Mouse (Mus musculus): ENCODE measurements around the gene Tsx. TPM values are rescaled to one million over a fixed set of nuclear protein-coding genes. Genes with fewer than 3 reads are reported as not detected.
A peak's percentile ranks its signal among the peaks of the same experiment; 100 is the strongest.
"Not testable (repeated sequence)": the region's sequence is repeated elsewhere in the genome, so short reads cannot be mapped to it uniquely, and the experiment has no call there.

Tsx gene
- polyA plus RNA-seq, 1 experiment from 2014 or later = not detected

DNA sequence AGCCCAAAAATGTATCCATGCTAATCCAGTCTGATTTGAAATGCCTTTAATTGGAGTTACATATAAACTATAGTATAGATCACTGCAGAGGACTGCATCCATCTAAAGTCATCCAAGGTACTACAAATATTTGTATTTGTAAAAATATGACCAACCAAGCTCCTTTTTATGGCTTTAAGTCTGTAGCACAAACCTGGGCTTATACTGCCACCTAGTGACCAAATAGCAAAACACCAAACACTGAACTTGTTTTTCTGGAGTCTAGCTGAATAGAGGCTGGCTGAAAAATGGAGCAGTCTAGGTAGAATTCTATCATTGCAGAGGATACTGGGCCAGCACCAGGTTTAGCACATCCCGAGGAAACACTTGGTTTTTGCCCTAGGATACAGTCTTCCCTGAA lies 26.5 kb downstream of the Tsx start:
- Histone ChIP-seq H3K36me3 (no peaks in the 10 kb centered on the region), H3K4me1 (replicated peaks) (no peaks in the 10 kb centered on the region), H3K9me3 (no peaks in the 10 kb centered on the region), H3K27me3 (ENCODE audit: insufficient read depth, poor library complexity, severe bottlenecking) (peaks cover 74% of the 10 kb centered on the region), H3K4me3 (no peak overlapping the region), H3K27ac (no peak overlapping the region)
- 4% methylated on average over 1 of the region's 1 CpGs for WGBS
- no peak for DNase-seq (ENCODE audit: low spot score)

DNA sequence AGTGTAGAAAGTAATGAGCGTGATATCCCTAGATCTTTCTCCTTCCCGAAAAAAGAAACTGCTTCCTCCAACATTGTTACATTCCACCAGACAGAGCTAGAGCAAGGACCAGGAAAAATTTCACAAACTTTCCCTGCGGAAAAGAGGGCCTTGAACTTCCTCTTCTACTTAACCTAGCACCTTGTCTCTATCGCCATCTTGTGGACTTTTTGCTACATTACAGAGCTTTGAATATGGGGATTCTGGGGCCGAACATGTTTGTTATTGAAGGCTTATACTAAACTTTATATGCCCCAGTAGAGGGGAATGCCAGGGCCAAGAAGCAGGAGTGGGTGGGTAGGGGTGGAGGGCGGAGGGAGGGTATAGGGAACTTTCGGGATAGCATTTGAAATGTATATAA lies 29.5 kb downstream of the Tsx start:
- 37% methylated on average over 7 of the region's 7 CpGs for WGBS
- peaks cover 72% of the 10 kb centered on the region for H3K27me3 ChIP-seq (ENCODE audit: insufficient read depth, poor library complexity, severe bottlenecking)
- no peak for DNase-seq (ENCODE audit: low spot score)
- no peak overlapping the region for H3K27ac ChIP-seq
- peaks cover 8% of the 10 kb centered on the region; the same call in 1 of the 2 replicates for H3K4me1 ChIP-seq (replicated peaks)
- no peak overlapping the region for H3K4me3 ChIP-seq
- no peaks in the 10 kb centered on the region for H3K9me3 ChIP-seq
- no peaks in the 10 kb centered on the region for H3K36me3 ChIP-seq

- Histone ChIP-seq H3K4me1 (replicated peaks) (peaks cover 8% of the 10 kb centered on the region; the same call in 1 of the 2 replicates), H3K27ac (no peak overlapping the region), H3K27me3 (ENCODE audit: insufficient read depth, poor library complexity, severe bottlenecking) (peaks cover 74% of the 10 kb centered on the region), H3K36me3 (no peaks in the 10 kb centered on the region), H3K9me3 (no peaks in the 10 kb centered on the region), H3K4me3 (peak overlapping the region; percentile 49)
- 11% methylated on average over 34 of the region's 34 CpGs for WGBS
- peak; percentile 17 for DNase-seq (ENCODE audit: low spot score)
Measured at GRCm38 (mm10) chrX:103447539-103448169, 33.4 kb downstream of the Tsx start.

DNA sequence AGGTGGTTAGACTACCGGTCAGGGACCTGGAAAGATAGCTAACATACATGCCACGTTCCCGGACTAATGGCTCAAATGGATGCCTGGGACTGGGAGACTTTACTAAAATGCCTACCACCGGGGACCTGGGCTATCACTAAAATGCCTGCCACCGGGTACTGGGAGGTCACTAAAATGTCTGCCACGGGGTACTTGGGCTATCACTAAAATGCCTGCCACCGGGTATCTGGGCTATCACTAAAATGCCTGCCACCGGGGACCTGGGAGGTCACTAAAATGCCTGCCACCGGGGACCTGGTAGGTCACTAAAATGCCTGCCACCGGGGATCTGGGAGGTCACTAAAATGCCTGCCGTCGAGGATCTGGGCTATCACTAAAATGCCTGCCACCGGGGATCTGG lies 34.2 kb downstream of the Tsx start:
- WGBS = 50% methylated on average over 12 of the region's 13 CpGs
- H3K4me3 ChIP-seq; H3K27ac ChIP-seq; H3K4me1 ChIP-seq (replicated peaks); DNase-seq (ENCODE audit: low spot score); H3K9me3 ChIP-seq; H3K36me3 ChIP-seq: not testable (repeated sequence)
- H3K27me3 ChIP-seq (ENCODE audit: insufficient read depth, poor library complexity, severe bottlenecking) = peaks cover 71% of the 10 kb centered on the region

- WGBS = 77% methylated on average over 25 of the region's 27 CpGs
- not testable (repeated sequence) for H3K27ac ChIP-seq; H3K4me3 ChIP-seq; H3K4me1 ChIP-seq (replicated peaks); H3K36me3 ChIP-seq; H3K9me3 ChIP-seq; DNase-seq (ENCODE audit: low spot score)
- peaks cover 68% of the 10 kb centered on the region for H3K27me3 ChIP-seq (ENCODE audit: insufficient read depth, poor library complexity, severe bottlenecking)
Measured at GRCm38 (mm10) chrX:103448943-103449722, 34.9 kb downstream of the Tsx start.

DNA sequence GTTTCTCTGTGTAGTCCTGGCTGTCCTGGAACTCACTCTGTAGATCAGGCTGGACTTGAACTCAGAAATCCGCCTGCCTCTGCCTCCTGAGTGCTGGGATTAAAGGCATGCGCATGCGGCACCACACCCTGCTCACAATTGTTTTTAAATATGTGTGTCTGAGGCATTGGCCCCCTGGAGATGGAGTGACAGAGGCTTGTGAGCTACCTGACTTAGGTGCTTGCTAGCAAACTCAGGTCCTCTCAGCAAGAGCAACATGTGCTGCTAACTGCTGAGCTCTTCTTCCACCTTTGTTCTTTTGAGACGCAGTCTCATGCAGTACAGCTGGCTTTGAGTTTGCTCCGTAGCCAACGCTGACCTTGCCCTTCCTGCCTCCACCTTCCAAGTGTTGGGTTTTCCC lies 38.5 kb downstream of the Tsx start:
- H3K9me3 ChIP-seq = no peaks in the 10 kb centered on the region
- DNase-seq (ENCODE audit: low spot score) = no peak
- WGBS = 87% methylated on average over 6 of the region's 6 CpGs
- H3K27me3 ChIP-seq (ENCODE audit: insufficient read depth, poor library complexity, severe bottlenecking) = peaks cover 36% of the 10 kb centered on the region
- H3K4me3 ChIP-seq = no peak overlapping the region
- H3K4me1 ChIP-seq (replicated peaks) = peaks cover 2% of the 10 kb centered on the region; the same call in 1 of the 2 replicates
- no peak overlapping the region for H3K27ac ChIP-seq
- no peaks in the 10 kb centered on the region for H3K36me3 ChIP-seq

DNA sequence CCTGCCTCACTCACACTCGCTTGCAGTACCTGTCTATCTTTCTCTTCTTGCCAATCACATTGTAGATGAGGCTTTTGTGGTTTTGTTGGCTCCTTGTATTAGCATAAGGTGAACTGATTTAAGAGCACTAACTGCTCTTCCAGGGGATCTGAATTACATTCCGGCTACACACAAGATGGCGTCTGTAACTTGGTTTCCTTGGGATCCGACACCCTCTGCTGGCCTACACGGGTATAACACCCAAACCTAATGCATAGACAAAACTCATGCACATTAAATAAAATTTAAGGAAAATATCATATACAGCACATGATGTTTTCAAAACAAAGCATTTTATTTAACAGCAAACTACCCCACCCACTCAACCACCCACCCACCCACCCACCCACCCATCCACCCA lies 45.8 kb downstream of the Tsx start:
- Histone ChIP-seq H3K4me1 (replicated peaks) (no peaks in the 10 kb centered on the region), H3K27ac (no peak overlapping the region), H3K4me3 (no peak overlapping the region), H3K27me3 (ENCODE audit: insufficient read depth, poor library complexity, severe bottlenecking) (no peaks in the 10 kb centered on the region), H3K9me3 (no peaks in the 10 kb centered on the region), H3K36me3 (no peaks in the 10 kb centered on the region)
- 74% methylated on average over 5 of the region's 5 CpGs for WGBS
- no peak for DNase-seq (ENCODE audit: low spot score)

GRCm38 (mm10) chrX:103468998-103469397 lies 54.7 kb downstream of the Tsx start:
- Histone ChIP-seq H3K36me3 (peaks cover 21% of the 10 kb centered on the region), H3K9me3 (no peaks in the 10 kb centered on the region), H3K4me3 (no peak overlapping the region), H3K4me1 (replicated peaks) (no peaks in the 10 kb centered on the region), H3K27ac (no peak overlapping the region), H3K27me3 (ENCODE audit: insufficient read depth, poor library complexity, severe bottlenecking) (no peaks in the 10 kb centered on the region)
- WGBS = 74% methylated on average over 2 of the region's 2 CpGs
- no peak for DNase-seq (ENCODE audit: low spot score)

GRCm38 (mm10) chrX:103472346-103472745 lies 58.1 kb downstream of the Tsx start:
- Histone ChIP-seq H3K27ac (no peak overlapping the region), H3K9me3 (no peaks in the 10 kb centered on the region), H3K36me3 (peaks cover 14% of the 10 kb centered on the region), H3K27me3 (ENCODE audit: insufficient read depth, poor library complexity, severe bottlenecking) (no peaks in the 10 kb centered on the region), H3K4me3 (no peak overlapping the region), H3K4me1 (replicated peaks) (no peaks in the 10 kb centered on the region)
- 87% methylated on average over 3 of the region's 3 CpGs for WGBS
- no peak for DNase-seq (ENCODE audit: low spot score)

Other genes with a start within 250 kb of the Tsx start
- gene Nap1l2, start 227.8 kb upstream of the Tsx start, polyA plus RNA-seq (2016; fragmentation: Nextera tagmentation; extraction: Ambion mirVana) = 7.2 and 16.4 TPM in 2 replicates
- not detected in 2 replicates for gene Cdx4, start 93.1 kb upstream of the Tsx start, polyA plus RNA-seq (2016; fragmentation: Nextera tagmentation; extraction: Ambion mirVana)
- gene Chic1, start 58.0 kb upstream of the Tsx start, polyA plus RNA-seq (2016; fragmentation: Nextera tagmentation; extraction: Ambion mirVana) = 4.4 and 5.5 TPM in 2 replicates
- gene Gm26992, start 7.5 kb downstream of the Tsx start, polyA plus RNA-seq (2016; fragmentation: Nextera tagmentation; extraction: Ambion mirVana) = not detected in 2 replicates
- not detected in 2 replicates for gene Zcchc13, start 216.1 kb downstream of the Tsx start, polyA plus RNA-seq (2016; fragmentation: Nextera tagmentation; extraction: Ambion mirVana)